Mouse (Mus musculus) layer of hippocampus, adult 2 months (tissue): ENCODE results near the gene Sbf2. TPM values are rescaled to one million over a fixed set of nuclear protein-coding genes. Genes with fewer than 3 reads are reported as not detected.

Source experiments
- DNase-seq, 2 experiments: peaks; one replicate each; pipeline ENCODE4 v3.0.0; 2022; ENCODE audit warnings: low spot score in 2 of 2
- H3K27ac ChIP-seq: fragments of 200-600 bp; 2 replicates; pipeline ENCODE4 v1.8.1; 2022
- H3K4me3 ChIP-seq: fragments of 200-600 bp; 2 replicates; pipeline ENCODE4 v1.8.1; 2022; ENCODE audit warnings: mild to moderate bottlenecking
- CTCF ChIP-seq: fragments of 200-600 bp; conservative IDR thresholded peaks from 2 replicates; pipeline ENCODE4 v1.8.1; 2022; ENCODE audit warnings: antibody characterized with exemption, mild to moderate bottlenecking, moderate library complexity
- total RNA-seq, 2 experiments: library from RNA; stranded (reverse); gene quantifications; 2 replicates each; pipeline ENCODE4 v1.2.3; 2021

Sbf2 gene
- total RNA-seq, 2 experiments from 2014 or later, result 69.8 to 78.0 TPM

GRCm38 (mm10) chr7:110387565-110387964 lies 227.2 kb downstream of the Sbf2 start:
- Histone ChIP-seq H3K4me3 (no peak overlapping the region), H3K27ac (peak overlapping the region; percentile 59)
- DNase-seq, result no peak
- TF ChIP-seq CTCF, result peak; percentile 19; the same call in 1 of the 2 replicates

- Histone ChIP-seq H3K4me3 (no peak overlapping the region), H3K27ac (no peak overlapping the region)
- no peak for TF ChIP-seq CTCF
- no peak for DNase-seq
Measured at GRCm38 (mm10) chr7:110385482-110385881, 229.2 kb downstream of the Sbf2 start.

GRCm38 (mm10) chr7:110384343-110384742 lies 230.4 kb downstream of the Sbf2 start:
- H3K27ac ChIP-seq, result no peak overlapping the region
- DNase-seq, result no peak
- H3K4me3 ChIP-seq, result no peak overlapping the region
- TF ChIP-seq CTCF, result peak; percentile 34

- Histone ChIP-seq H3K27ac (no peak overlapping the region), H3K4me3 (no peak overlapping the region)
- no peak for TF ChIP-seq CTCF
- no peak for DNase-seq
Measured at GRCm38 (mm10) chr7:110381625-110382024, 233.1 kb downstream of the Sbf2 start.

- no peak for DNase-seq
- TF ChIP-seq CTCF, result no peak
- H3K27ac ChIP-seq, result peak overlapping the region; percentile 0; the same call in 1 of the 2 replicates
- no peak overlapping the region for H3K4me3 ChIP-seq
Measured at GRCm38 (mm10) chr7:110379335-110379914, 235.3 kb downstream of the Sbf2 start.

GRCm38 (mm10) chr7:110372529-110372928 lies 242.2 kb downstream of the Sbf2 start:
- no peak for TF ChIP-seq CTCF
- DNase-seq, result no peak
- Histone ChIP-seq H3K27ac (0 out of 2 replicates have a peak overlapping the region, but pooled peaks have one; percentile 28), H3K4me3 (no peak overlapping the region)

GRCm38 (mm10) chr7:110362005-110362404 lies 252.7 kb downstream of the Sbf2 start:
- Histone ChIP-seq H3K4me3 (no peak overlapping the region), H3K27ac (no peak overlapping the region)
- TF ChIP-seq CTCF, result no peak
- no peak for DNase-seq

- no peak overlapping the region for H3K4me3 ChIP-seq
- TF ChIP-seq CTCF, result no peak
- H3K27ac ChIP-seq, result no peak overlapping the region
- DNase-seq, result no peak
Measured at GRCm38 (mm10) chr7:110361516-110361915, 253.2 kb downstream of the Sbf2 start.

- Histone ChIP-seq H3K27ac (no peak overlapping the region), H3K4me3 (no peak overlapping the region)
- no peak for DNase-seq
- no peak for TF ChIP-seq CTCF
Measured at GRCm38 (mm10) chr7:110359391-110359790, 255.3 kb downstream of the Sbf2 start.

GRCm38 (mm10) chr7:110353971-110354370 lies 260.8 kb downstream of the Sbf2 start:
- DNase-seq, result no peak
- TF ChIP-seq CTCF, result no peak
- H3K27ac ChIP-seq, result no peak overlapping the region
- no peak overlapping the region for H3K4me3 ChIP-seq

GRCm38 (mm10) chr7:110347250-110347649 lies 267.5 kb downstream of the Sbf2 start:
- no peak for DNase-seq
- no peak overlapping the region for H3K27ac ChIP-seq
- no peak for TF ChIP-seq CTCF
- no peak overlapping the region for H3K4me3 ChIP-seq

GRCm38 (mm10) chr7:110337601-110338000 lies 277.1 kb downstream of the Sbf2 start:
- DNase-seq, result peak in 1 of 2 experiments; percentile 27
- Histone ChIP-seq H3K4me3 (no peak overlapping the region), H3K27ac (no peak overlapping the region)
- no peak for TF ChIP-seq CTCF

- no peak overlapping the region for H3K4me3 ChIP-seq
- no peak for TF ChIP-seq CTCF
- H3K27ac ChIP-seq, result no peak overlapping the region
- no peak for DNase-seq
Measured at GRCm38 (mm10) chr7:110325381-110326110, 289.2 kb downstream of the Sbf2 start.

GRCm38 (mm10) chr7:110324852-110325251 lies 289.9 kb downstream of the Sbf2 start:
- TF ChIP-seq CTCF, result no peak; the same call in 1 of the 2 replicates

More at GRCm38 (mm10) chr7:110324852-110325251, 289.9 kb downstream of the Sbf2 start:
- Histone ChIP-seq H3K27ac (no peak overlapping the region), H3K4me3 (no peak overlapping the region)
- no peak for DNase-seq
